Mouse (Mus musculus) stomach, postnatal 0 days (tissue): Measurements from ENCODE around the gene Nfil3. TPM values are rescaled to one million over a fixed set of nuclear protein-coding genes. Genes with fewer than 3 reads are reported as not detected.

Experiments used
- ATAC-seq: fragments of 200-750 bp; cut with Nextera tagmentation; 2 replicates; pipeline ENCODE4 v1.8.0; 2017; ENCODE audit not compliant: low FRiP score, low TSS enrichment
- DNase-seq: peaks from one replicate; pipeline ENCODE4 v3.0.0-alpha.2; 2016; ENCODE audit warnings: low spot score
- H3K27ac ChIP-seq: fragments of 300-500 bp; sonication (generic); replicated peaks from 2 replicates; pipeline ENCODE4 v1.5.1; 2014; ENCODE audit warnings: mild to moderate bottlenecking, control low read depth
- H3K27me3 ChIP-seq: fragments of 300-500 bp; sonication (generic); 2 replicates; pipeline ENCODE4 v1.6.1; 2014; ENCODE audit warnings: low read length; ENCODE audit not compliant: control insufficient read depth, insufficient read depth
- H3K36me3 ChIP-seq: fragments of 300-500 bp; sonication (generic); 2 replicates; pipeline ENCODE4 v1.6.1; 2014; ENCODE audit warnings: low read length, mixed read lengths; ENCODE audit not compliant: control insufficient read depth, insufficient read depth
- H3K4me1 ChIP-seq: fragments of 300-500 bp; sonication (generic); replicated peaks from 2 replicates; pipeline ENCODE4 v1.6.1; 2014; ENCODE audit warnings: antibody characterized with exemption; ENCODE audit not compliant: control insufficient read depth, insufficient read depth
- H3K4me2 ChIP-seq: fragments of 300-500 bp; sonication (generic); replicated peaks from 2 replicates; pipeline ENCODE4 v1.6.1; 2014; ENCODE audit warnings: low read depth, mild to moderate bottlenecking, control low read depth, moderate library complexity
- H3K4me3 ChIP-seq: fragments of 300-500 bp; sonication (generic); 2 replicates; pipeline ENCODE4 v1.5.1; 2014; ENCODE audit warnings: low read depth, low read length, control low read depth
- H3K9ac ChIP-seq: fragments of 300-500 bp; sonication (generic); 2 replicates; pipeline ENCODE4 v1.6.1; 2014; ENCODE audit warnings: mild to moderate bottlenecking, low read length, control low read depth, mixed read lengths
- H3K9me3 ChIP-seq: fragments of 300-500 bp; sonication (generic); 2 replicates; pipeline ENCODE4 v1.6.1; 2016; ENCODE audit warnings: low read length; ENCODE audit not compliant: control insufficient read depth
- CTCF ChIP-seq: IDR thresholded peaks from 2 replicates; pipeline ENCODE4 v1.5.1; 2016; ENCODE audit warnings: antibody characterized with exemption, low read depth, mild to moderate bottlenecking, moderate library complexity
- EP300 ChIP-seq: optimal IDR thresholded peaks from 2 replicates; pipeline ENCODE3; 2016; ENCODE audit warnings: antibody characterized with exemption
- WGBS: fragments of 180-500 bp; shearing (Covaris S2); extraction: QIAGEN DNeasy Blood & Tissue Kit; methylation state at CpG from one replicate; pipeline ENCODE4 v1.1.7; 2014; 5-methylcytosine and 5-hydroxymethylcytosine counted together
- polyA plus RNA-seq: library from polyadenylated mRNA; unstranded; fragments of >200 nt; fragmentation: Nextera tagmentation; extraction: Ambion mirVana; gene quantifications from 2 replicates; pipeline ENCODE4 v1.2.1, GENCODE M21; 2015

Nfil3 gene
- polyA plus RNA-seq, 1 experiment from 2014 or later, result 14.4 TPM

GRCm38 (mm10) chr13:52945769-52946168 is 35.1 kb downstream of the Nfil3 start:
- no peaks in the 10 kb centered on the region for H3K4me1 ChIP-seq
- H3K4me3 ChIP-seq, result no peak overlapping the region
- H3K27ac ChIP-seq, result peak overlapping the region; percentile 18; the same call in 1 of the 2 replicates
- no peaks in the 10 kb centered on the region for H3K36me3 ChIP-seq
- 53% methylated on average over 9 of the region's 9 CpGs for WGBS
- ATAC-seq (no peak), DNase-seq (no peak)
- H3K27me3 ChIP-seq, result no peaks in the 10 kb centered on the region
- no peak overlapping the region for H3K4me2 ChIP-seq
- H3K9me3 ChIP-seq, result no peaks in the 10 kb centered on the region
- H3K9ac ChIP-seq, result no peak overlapping the region
- TF ChIP-seq EP300 (no peak), CTCF (no peak)

- no peaks in the 10 kb centered on the region for H3K27me3 ChIP-seq
- 40% methylated on average over 4 of the region's 4 CpGs for WGBS
- H3K4me3 ChIP-seq, result no peak overlapping the region
- H3K27ac ChIP-seq, result no peak overlapping the region; the same call in 1 of the 2 replicates
- H3K36me3 ChIP-seq, result no peaks in the 10 kb centered on the region
- ATAC-seq (no peak), DNase-seq (no peak)
- no peaks in the 10 kb centered on the region for H3K9me3 ChIP-seq
- no peak overlapping the region for H3K9ac ChIP-seq
- no peak for TF ChIP-seq EP300
- TF ChIP-seq CTCF, result no peak
- no peak overlapping the region for H3K4me2 ChIP-seq
- no peaks in the 10 kb centered on the region for H3K4me1 ChIP-seq
These were observed 36.8 kb downstream of the Nfil3 start for GRCm38 (mm10) chr13:52944116-52944515.

GRCm38 (mm10) chr13:52942876-52943388 is 37.9 kb downstream of the Nfil3 start:
- Histone ChIP-seq H3K36me3 (no peaks in the 10 kb centered on the region), H3K4me2 (no peak overlapping the region), H3K9me3 (no peaks in the 10 kb centered on the region), H3K4me3 (no peak overlapping the region), H3K27me3 (no peaks in the 10 kb centered on the region), H3K9ac (no peak overlapping the region), H3K27ac (no peak overlapping the region), H3K4me1 (no peaks in the 10 kb centered on the region)
- ATAC-seq (no peak), DNase-seq (no peak)
- TF ChIP-seq CTCF, result no peak
- TF ChIP-seq EP300, result no peak
- WGBS, result 83% methylated on average over 1 of the region's 1 CpGs

- DNase-seq (no peak), ATAC-seq (no peak)
- no peaks in the 10 kb centered on the region for H3K27me3 ChIP-seq
- no peak overlapping the region for H3K9ac ChIP-seq
- no peak overlapping the region for H3K4me2 ChIP-seq
- H3K9me3 ChIP-seq, result no peaks in the 10 kb centered on the region
- WGBS, result 71% methylated on average over 7 of the region's 7 CpGs
- H3K27ac ChIP-seq, result no peak overlapping the region
- H3K36me3 ChIP-seq, result no peaks in the 10 kb centered on the region
- H3K4me1 ChIP-seq, result no peaks in the 10 kb centered on the region
- TF ChIP-seq EP300 (no peak), CTCF (no peak)
- H3K4me3 ChIP-seq, result no peak overlapping the region
These were observed 39.9 kb downstream of the Nfil3 start for GRCm38 (mm10) chr13:52940956-52941355.

GRCm38 (mm10) chr13:52930582-52930981 is 50.3 kb downstream of the Nfil3 start:
- Histone ChIP-seq H3K27ac (no peak overlapping the region), H3K4me1 (no peaks in the 10 kb centered on the region), H3K9ac (no peak overlapping the region), H3K9me3 (no peaks in the 10 kb centered on the region), H3K4me3 (no peak overlapping the region), H3K27me3 (no peaks in the 10 kb centered on the region), H3K36me3 (no peaks in the 10 kb centered on the region), H3K4me2 (no peak overlapping the region)
- ATAC-seq (no peak), DNase-seq (no peak)
- 57% methylated on average over 10 of the region's 10 CpGs for WGBS
- no peak for TF ChIP-seq CTCF
- TF ChIP-seq EP300, result no peak

- Histone ChIP-seq H3K4me1 (no peaks in the 10 kb centered on the region), H3K27me3 (no peaks in the 10 kb centered on the region), H3K9me3 (no peaks in the 10 kb centered on the region), H3K9ac (peak within 1 kb of the TSS; percentile 87), H3K4me3 (peak within 1 kb of the TSS; percentile 81), H3K4me2 (peak within 1 kb of the TSS; percentile 69), H3K27ac (peak within 1 kb of the TSS; percentile 86), H3K36me3 (no peaks in the 10 kb centered on the region)
- under 1% methylated on average over 62 of the region's 63 CpGs for WGBS
- DNase-seq (peak; percentile 94), ATAC-seq (peak; percentile 97)
- TF ChIP-seq EP300, result no peak
- TF ChIP-seq CTCF, result peak; percentile 51
These were observed 51.4 kb downstream of the Nfil3 start, which contains the start of gene Auh for GRCm38 (mm10) chr13:52929209-52930171. Auh (minus strand) TSS chr13:52929681.
